Mouse (Mus musculus) stomach, embryonic 14.5 days (tissue): ENCODE results near the gene C1qtnf9. TPM values are rescaled to one million over a fixed set of nuclear protein-coding genes. Genes with fewer than 3 reads are reported as not detected.

Source experiments
- ATAC-seq: fragments of 200-750 bp; cut with Nextera tagmentation; 2 replicates; pipeline ENCODE4 v1.8.0; 2017; ENCODE audit warnings: low read depth, moderate TSS enrichment; ENCODE audit not compliant: insufficient number of reproducible peaks, insufficient read depth, low FRiP score
- H3K27ac ChIP-seq: fragments of 300-500 bp; sonication (generic); 2 replicates; pipeline ENCODE4 v1.5.1; 2014; ENCODE audit warnings: mild to moderate bottlenecking, low read length, moderate library complexity, mixed read lengths
- H3K27me3 ChIP-seq: fragments of 300-500 bp; sonication (generic); 2 replicates; pipeline ENCODE4 v1.6.1; 2014; ENCODE audit warnings: low read length, control low read depth, mixed read lengths; ENCODE audit not compliant: control insufficient read depth, insufficient read depth
- H3K36me3 ChIP-seq: fragments of 300-500 bp; sonication (generic); 2 replicates; pipeline ENCODE4 v1.6.1; 2014; ENCODE audit warnings: mild to moderate bottlenecking, control low read depth, low read length, moderate library complexity, mixed read lengths; ENCODE audit not compliant: control insufficient read depth, insufficient read depth
- H3K4me1 ChIP-seq: fragments of 300-500 bp; sonication (generic); 2 replicates; pipeline ENCODE4 v1.6.1; 2014; ENCODE audit warnings: low read length, control low read depth, mixed read lengths; ENCODE audit not compliant: control insufficient read depth, insufficient read depth
- H3K4me2 ChIP-seq: fragments of 300-500 bp; sonication (generic); replicated peaks from 2 replicates; pipeline ENCODE4 v1.6.1; 2014; ENCODE audit warnings: low read depth, low read length, control low read depth
- H3K4me3 ChIP-seq: fragments of 300-500 bp; sonication (generic); 2 replicates; pipeline ENCODE4 v1.5.1; 2014; ENCODE audit warnings: low read depth, low read length, control low read depth
- H3K9ac ChIP-seq: fragments of 300-500 bp; sonication (generic); replicated peaks from 2 replicates; pipeline ENCODE4 v1.6.1; 2014; ENCODE audit warnings: low read depth, mild to moderate bottlenecking, control low read depth, low read length, moderate library complexity, mixed read lengths
- H3K9me3 ChIP-seq: fragments of 300-500 bp; sonication (generic); 2 replicates; pipeline ENCODE4 v1.6.1; 2016; ENCODE audit warnings: low read depth, low read length, control low read depth; ENCODE audit not compliant: control insufficient read depth
- WGBS: fragments of 180-500 bp; shearing (Covaris S2); extraction: QIAGEN DNeasy Blood & Tissue Kit; methylation state at CpG from one replicate; pipeline ENCODE4 v1.1.7; 2014; 5-methylcytosine and 5-hydroxymethylcytosine counted together
- polyA plus RNA-seq: library from polyadenylated mRNA; unstranded; fragments of >200 nt; fragmentation: Nextera tagmentation; extraction: Ambion mirVana; gene quantifications from 2 replicates; pipeline ENCODE4 v1.2.1, GENCODE M21; 2014

C1qtnf9 gene
- polyA plus RNA-seq, 1 experiment from 2014 or later: 0.33 TPM

- WGBS: 45% methylated on average over 9 of the region's 9 CpGs
- Histone ChIP-seq H3K4me1 (no peaks in the 10 kb centered on the region), H3K27ac (no peak overlapping the region), H3K4me3 (no peak overlapping the region), H3K9ac (no peak overlapping the region), H3K9me3 (no peaks in the 10 kb centered on the region), H3K36me3 (peaks cover 21% of the 10 kb centered on the region; the same call in 1 of the 2 replicates), H3K4me2 (no peak overlapping the region), H3K27me3 (no peaks in the 10 kb centered on the region)
- 0 out of 2 replicates have a peak, but pooled peaks have one; percentile 28 for ATAC-seq
These were observed 32.1 kb downstream of the C1qtnf9 start for GRCm38 (mm10) chr14:60799762-60800728.

- no peak overlapping the region for H3K27ac ChIP-seq
- no peak overlapping the region for H3K9ac ChIP-seq
- no peaks in the 10 kb centered on the region for H3K9me3 ChIP-seq
- no peaks in the 10 kb centered on the region for H3K4me1 ChIP-seq
- H3K36me3 ChIP-seq: peaks cover 15% of the 10 kb centered on the region; the same call in 1 of the 2 replicates
- WGBS: 85% methylated on average over 13 of the region's 13 CpGs
- no peak overlapping the region for H3K4me2 ChIP-seq
- no peaks in the 10 kb centered on the region for H3K27me3 ChIP-seq
- ATAC-seq: no peak
- H3K4me3 ChIP-seq: no peak overlapping the region
These were observed 34.1 kb downstream of the C1qtnf9 start for GRCm38 (mm10) chr14:60802026-60802425.

GRCm38 (mm10) chr14:60804978-60805377 is 37.0 kb downstream of the C1qtnf9 start:
- Histone ChIP-seq H3K4me1 (no peaks in the 10 kb centered on the region), H3K4me2 (no peak overlapping the region), H3K4me3 (no peak overlapping the region), H3K9ac (no peak overlapping the region), H3K36me3 (peaks cover 10% of the 10 kb centered on the region; the same call in 1 of the 2 replicates), H3K27ac (no peak overlapping the region), H3K27me3 (no peaks in the 10 kb centered on the region), H3K9me3 (no peaks in the 10 kb centered on the region)
- no peak for ATAC-seq
- WGBS: 89% methylated on average over 9 of the region's 9 CpGs

GRCm38 (mm10) chr14:60805871-60806270 is 37.9 kb downstream of the C1qtnf9 start:
- no peaks in the 10 kb centered on the region for H3K27me3 ChIP-seq
- H3K4me3 ChIP-seq: no peak overlapping the region
- H3K9me3 ChIP-seq: no peaks in the 10 kb centered on the region
- H3K36me3 ChIP-seq: peaks cover 10% of the 10 kb centered on the region; the same call in 1 of the 2 replicates
- no peak overlapping the region for H3K4me2 ChIP-seq
- no peak overlapping the region for H3K27ac ChIP-seq
- 65% methylated on average over 1 of the region's 1 CpGs for WGBS
- no peak for ATAC-seq
- H3K4me1 ChIP-seq: no peaks in the 10 kb centered on the region
- H3K9ac ChIP-seq: no peak overlapping the region

- no peaks in the 10 kb centered on the region for H3K4me1 ChIP-seq
- H3K9me3 ChIP-seq: no peaks in the 10 kb centered on the region
- no peaks in the 10 kb centered on the region for H3K27me3 ChIP-seq
- peaks cover 10% of the 10 kb centered on the region; the same call in 1 of the 2 replicates for H3K36me3 ChIP-seq
- ATAC-seq: no peak
- H3K4me3 ChIP-seq: no peak overlapping the region
- no peak overlapping the region for H3K4me2 ChIP-seq
- no peak overlapping the region for H3K9ac ChIP-seq
- 51% methylated on average over 11 of the region's 11 CpGs for WGBS
- H3K27ac ChIP-seq: no peak overlapping the region
These were observed 39.0 kb downstream of the C1qtnf9 start for GRCm38 (mm10) chr14:60806891-60807344.

GRCm38 (mm10) chr14:60809881-60810280 is 41.9 kb downstream of the C1qtnf9 start:
- WGBS: 89% methylated on average over 8 of the region's 8 CpGs
- no peak overlapping the region for H3K4me3 ChIP-seq
- no peak overlapping the region for H3K9ac ChIP-seq
- H3K9me3 ChIP-seq: no peaks in the 10 kb centered on the region
- H3K4me2 ChIP-seq: no peak overlapping the region
- no peaks in the 10 kb centered on the region for H3K4me1 ChIP-seq
- no peak for ATAC-seq
- no peak overlapping the region for H3K27ac ChIP-seq
- H3K27me3 ChIP-seq: no peaks in the 10 kb centered on the region
- H3K36me3 ChIP-seq: peaks cover under 1% of the 10 kb centered on the region; the same call in 1 of the 2 replicates

- Histone ChIP-seq H3K9ac (no peak overlapping the region), H3K4me3 (no peak overlapping the region), H3K4me2 (no peak overlapping the region), H3K36me3 (peaks cover 5% of the 10 kb centered on the region; the same call in 1 of the 2 replicates), H3K27ac (no peak overlapping the region), H3K27me3 (no peaks in the 10 kb centered on the region), H3K4me1 (no peaks in the 10 kb centered on the region), H3K9me3 (no peaks in the 10 kb centered on the region)
- no peak for ATAC-seq
- WGBS: 94% methylated on average over 4 of the region's 4 CpGs
These were observed 43.6 kb downstream of the C1qtnf9 start for GRCm38 (mm10) chr14:60811547-60811946.

- no peaks in the 10 kb centered on the region for H3K4me1 ChIP-seq
- H3K36me3 ChIP-seq: peaks cover 5% of the 10 kb centered on the region; the same call in 1 of the 2 replicates
- no peak overlapping the region for H3K27ac ChIP-seq
- WGBS: 88% methylated on average over 5 of the region's 5 CpGs
- no peaks in the 10 kb centered on the region for H3K27me3 ChIP-seq
- H3K4me2 ChIP-seq: no peak overlapping the region
- H3K9ac ChIP-seq: no peak overlapping the region
- H3K4me3 ChIP-seq: no peak overlapping the region
- ATAC-seq: no peak
- H3K9me3 ChIP-seq: no peaks in the 10 kb centered on the region
These were observed 47.2 kb downstream of the C1qtnf9 start for GRCm38 (mm10) chr14:60815098-60815497.
